Mouse (Mus musculus): Measurements from ENCODE around the gene Arhgef2.

DNA sequence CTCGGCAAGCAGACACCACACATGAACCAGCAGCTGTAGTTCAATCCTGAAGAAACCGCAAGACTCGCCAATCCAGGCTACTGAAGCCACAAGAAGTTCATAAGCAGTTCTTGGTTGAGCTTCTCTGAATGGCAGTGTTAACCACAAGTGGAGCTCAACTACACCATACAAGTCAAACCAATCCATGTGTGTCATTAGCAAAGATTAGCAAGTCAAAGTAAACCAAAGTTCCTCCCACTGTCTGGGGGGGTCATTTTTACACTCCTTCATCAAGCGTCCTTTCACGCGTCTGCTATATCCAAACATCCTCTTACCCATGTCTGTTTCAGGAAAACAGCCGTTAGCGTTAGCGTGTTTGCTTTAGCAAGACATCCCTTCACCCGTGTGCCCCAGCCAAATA is 35.4 kb upstream of the Arhgef2 start:
- no peak for TF ChIP-seq CTCF (conservative IDR thresholded peaks at IDR 0.05; ENCODE audit: insufficient read depth, insufficient read length, low read depth, low read length)
- TF ChIP-seq POLR2A (IDR thresholded peaks at IDR 0.05; ENCODE audit: low read depth, low read length), result no peak
